Mouse (Mus musculus) liver, adult (tissue): Measurements from ENCODE around the gene Cfap46.

Source experiments
- GATA4 ChIP-seq: IDR thresholded peaks from 2 replicates; pipeline ENCODE4 v1.6.1; 2014; ENCODE audit warnings: mild to moderate bottlenecking, low read length; ENCODE audit not compliant: insufficient replicate concordance

Gene Cfap46

DNA sequence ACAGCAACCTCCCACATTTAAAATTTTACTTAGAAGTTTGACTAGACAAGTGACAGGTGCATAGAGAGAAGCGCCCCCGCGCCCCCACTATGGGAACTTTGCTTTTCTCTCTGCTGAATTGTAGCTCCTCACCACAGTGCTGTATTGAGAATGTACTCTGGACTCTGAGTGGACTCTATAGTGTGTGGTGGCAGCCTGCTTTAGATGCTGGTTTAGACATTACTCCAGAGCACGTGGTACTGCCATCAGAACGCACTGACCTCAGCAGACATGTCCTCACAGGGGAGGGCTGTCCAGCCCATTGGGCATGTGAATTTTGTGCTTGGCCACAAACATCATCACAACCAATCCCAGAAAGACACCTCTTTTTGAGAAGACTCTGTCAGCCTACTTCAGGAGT is 112.8 kb downstream of the Cfap46 start:
- no peak for TF ChIP-seq GATA4

DNA sequence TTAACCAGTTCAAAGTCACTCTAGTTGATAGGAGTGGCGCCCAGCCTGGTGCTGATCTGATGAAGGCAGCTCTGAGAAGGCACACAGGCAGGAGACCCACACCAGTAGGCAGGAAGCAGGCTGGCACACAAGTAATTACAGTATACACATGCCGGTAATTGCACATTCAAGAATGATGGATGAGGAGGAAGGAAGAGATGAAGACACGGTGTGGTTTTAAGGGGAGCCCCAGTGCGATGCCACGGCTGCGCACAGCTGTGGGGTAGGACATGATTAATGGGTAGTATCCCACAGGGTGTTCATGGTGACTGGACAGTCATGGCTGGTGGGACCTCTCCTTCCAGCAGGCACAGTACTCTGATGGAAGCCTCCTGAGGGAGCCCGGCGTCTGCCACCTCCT is 117.1 kb downstream of the Cfap46 start:
- no peak for TF ChIP-seq GATA4

DNA sequence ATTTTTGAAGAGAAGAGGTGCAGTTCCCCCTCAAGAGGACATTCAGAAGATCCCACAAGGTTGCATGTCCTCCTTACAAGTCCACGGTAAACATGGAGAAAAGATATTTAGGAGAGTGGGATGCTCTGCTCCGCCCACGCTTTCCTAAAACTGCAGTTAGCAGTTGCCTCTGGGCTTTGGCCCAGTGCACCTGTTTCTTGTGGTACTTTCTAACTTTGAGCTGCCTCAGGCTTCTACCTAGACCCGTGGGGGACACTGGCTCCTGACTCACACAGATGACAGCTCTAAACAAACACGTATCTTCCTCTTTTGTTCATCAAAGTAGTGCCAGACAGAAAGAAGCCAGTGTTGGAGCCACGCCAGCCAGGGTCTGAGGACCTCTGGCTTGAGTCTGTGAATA is 117.6 kb downstream of the Cfap46 start:
- TF ChIP-seq GATA4: no peak

DNA sequence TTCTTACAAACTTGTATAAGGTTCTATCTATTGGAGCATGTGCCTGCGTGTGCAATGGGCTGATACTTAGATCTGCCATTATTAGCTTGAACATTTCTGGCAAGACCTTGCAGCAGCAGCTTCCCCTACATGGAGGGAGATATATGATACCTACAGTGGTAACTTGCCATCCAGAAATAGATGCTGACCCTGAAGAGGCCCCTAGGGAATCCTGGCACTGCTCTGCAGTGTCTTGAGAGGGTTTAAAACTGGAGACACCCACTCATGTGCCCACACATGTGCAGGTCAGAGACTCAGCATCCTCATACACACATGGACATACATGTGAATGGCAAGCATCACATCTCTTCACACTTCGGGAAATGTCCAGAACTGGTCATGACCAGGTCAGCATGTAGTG is 119.5 kb downstream of the Cfap46 start:
- no peak for TF ChIP-seq GATA4

DNA sequence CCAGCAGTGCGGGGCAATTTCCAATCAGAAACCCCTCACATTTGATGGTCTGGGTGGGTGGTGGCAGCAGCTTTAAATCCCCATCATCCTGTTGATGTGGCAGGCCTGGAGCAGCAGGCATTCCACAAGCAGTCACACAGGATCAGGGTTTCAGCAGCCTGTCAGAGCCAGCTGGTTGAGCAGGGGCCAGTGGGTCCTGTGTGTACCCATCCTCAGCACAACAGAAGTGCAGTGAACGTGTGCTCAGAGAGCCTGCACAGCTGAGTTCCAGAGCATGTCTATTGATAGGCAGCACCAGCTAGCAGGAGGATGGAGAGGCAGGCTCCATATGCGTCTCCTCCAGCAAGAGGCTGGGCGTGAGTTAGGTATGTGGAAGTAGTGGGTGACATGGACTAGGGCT is 120.2 kb downstream of the Cfap46 start:
- no peak for TF ChIP-seq GATA4

DNA sequence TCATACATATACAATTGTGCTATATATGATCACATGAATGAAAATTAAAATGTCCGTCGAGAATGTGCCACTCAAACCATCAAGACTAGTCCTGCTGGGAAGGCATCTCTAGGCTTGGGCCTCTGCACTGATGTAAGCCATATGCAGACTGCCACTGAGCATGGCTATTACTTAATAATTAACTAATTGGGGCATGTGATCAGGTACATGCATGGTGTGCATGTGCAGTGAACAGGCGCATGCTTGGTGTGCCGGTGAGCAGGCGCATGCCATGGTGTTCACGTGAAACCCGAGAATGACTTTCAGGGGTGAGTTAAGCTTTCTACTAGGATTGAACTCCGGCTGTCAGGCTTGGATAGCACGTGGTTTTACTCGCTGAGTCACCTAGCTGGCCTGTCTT is 124.0 kb downstream of the Cfap46 start:
- no peak for TF ChIP-seq GATA4

DNA sequence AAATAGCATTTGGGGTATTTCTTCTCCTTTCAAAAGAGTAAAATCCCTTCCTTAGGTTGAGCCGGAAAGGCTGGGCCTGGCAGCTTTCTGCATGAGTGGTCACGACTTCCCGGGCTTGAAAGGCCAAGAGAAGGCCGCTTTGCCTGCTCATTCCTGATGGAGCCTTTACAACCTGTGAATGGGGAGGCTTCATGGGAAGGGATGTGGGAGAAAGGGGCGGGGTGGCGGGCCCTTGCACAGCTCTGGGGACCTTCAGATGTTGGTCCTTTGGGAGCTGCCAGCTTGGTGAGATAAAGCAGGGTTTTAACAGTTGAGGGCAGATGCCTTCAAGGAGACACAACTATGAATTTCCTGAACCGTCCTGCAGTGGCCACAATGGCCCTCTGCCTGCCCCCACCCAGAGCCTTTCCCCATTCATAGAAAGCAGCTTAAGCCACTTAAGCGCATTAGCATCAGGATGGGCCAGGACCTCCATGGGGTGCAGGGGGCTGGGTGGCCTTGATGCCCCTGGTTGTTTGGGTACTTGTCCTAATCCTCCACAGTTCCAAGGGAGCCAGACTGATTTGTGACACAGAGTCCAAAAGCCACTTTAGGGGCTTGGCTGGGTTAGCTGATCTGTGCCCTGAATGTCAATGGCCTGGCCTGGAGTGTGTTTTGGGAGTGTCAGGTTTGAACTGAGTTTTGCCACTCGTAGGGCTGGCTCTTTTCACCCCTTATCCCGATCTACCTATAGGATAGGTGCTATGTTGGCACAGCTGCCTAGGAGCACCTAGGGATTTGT is 126.7 kb downstream of the Cfap46 start:
- no peak for TF ChIP-seq GATA4

DNA sequence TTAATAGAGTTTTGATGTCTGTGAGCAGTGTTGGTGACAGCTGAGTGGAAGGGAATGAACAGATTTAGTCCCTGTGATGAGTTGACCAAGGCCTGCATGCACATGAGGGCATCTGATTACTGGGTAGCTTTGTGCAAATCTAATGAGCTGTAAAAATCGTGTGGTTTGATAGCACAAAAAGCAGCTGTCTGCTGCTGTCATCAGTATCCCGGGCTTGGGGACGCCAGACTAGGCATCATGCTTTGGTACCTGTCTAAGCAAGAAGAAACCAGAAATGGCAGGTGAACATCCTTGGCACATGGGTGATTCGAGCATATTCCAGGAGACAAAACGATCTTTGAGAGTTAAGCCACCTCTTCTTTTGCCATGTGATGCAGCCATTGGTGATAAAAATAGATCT is 127.3 kb downstream of the Cfap46 start:
- no peak for TF ChIP-seq GATA4

DNA sequence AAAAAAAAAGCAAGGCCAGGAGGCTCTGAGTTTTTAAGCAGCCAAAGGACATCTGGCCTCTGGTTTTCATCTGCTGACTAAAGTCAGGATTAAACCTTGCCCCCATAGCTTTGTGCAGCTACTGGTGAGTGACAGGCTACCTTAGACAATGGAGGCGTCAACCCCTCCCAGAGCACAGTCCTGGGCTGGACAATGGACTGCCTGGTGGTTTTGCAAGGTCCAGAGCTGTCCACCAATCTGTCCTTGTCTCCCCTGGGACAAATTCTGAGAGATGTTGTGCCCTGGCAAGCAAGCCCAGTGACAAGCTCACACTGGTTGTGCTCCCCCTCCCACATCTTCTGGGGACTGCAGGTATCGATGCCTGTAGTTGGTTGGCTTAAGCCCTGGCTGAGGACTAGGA is 132.1 kb downstream of the Cfap46 start:
- no peak for TF ChIP-seq GATA4
